Mouse (Mus musculus) forebrain, embryonic 11.5 days (tissue): Measurements from ENCODE around the gene Hipk2. TPM values are rescaled to one million over a fixed set of nuclear protein-coding genes. Genes with fewer than 3 reads are reported as not detected.
A peak's percentile ranks its signal among the peaks of the same experiment; 100 is the strongest.

Experiments used
- ATAC-seq: fragments of 200-750 bp; cut with Nextera tagmentation; replicated peaks from 2 replicates; pipeline ENCODE4 v1.8.0; 2017; ENCODE audit warnings: moderate TSS enrichment; ENCODE audit not compliant: low FRiP score
- DNase-seq: peaks from one replicate; pipeline ENCODE4 v3.0.0-alpha.2; 2017; ENCODE audit warnings: low spot score
- H3K27ac ChIP-seq: fragments of 300-500 bp; sonication (generic); 2 replicates; pipeline ENCODE4 v1.5.1; 2014; ENCODE audit warnings: low read depth, low read length
- H3K27me3 ChIP-seq: fragments of 300-500 bp; sonication (generic); 2 replicates; pipeline ENCODE4 v1.6.1; 2014; ENCODE audit warnings: mild to moderate bottlenecking, low read length, mixed read lengths; ENCODE audit not compliant: control insufficient read depth, insufficient read depth
- H3K36me3 ChIP-seq: fragments of 300-500 bp; sonication (generic); 2 replicates; pipeline ENCODE4 v1.6.1; 2014; ENCODE audit warnings: mild to moderate bottlenecking, low read length, moderate library complexity, mixed read lengths; ENCODE audit not compliant: control insufficient read depth, insufficient read depth
- H3K4me1 ChIP-seq: fragments of 300-500 bp; sonication (generic); replicated peaks from 2 replicates; pipeline ENCODE4 v1.6.1; 2014; ENCODE audit warnings: low read length, mixed read lengths; ENCODE audit not compliant: control insufficient read depth, insufficient read depth
- H3K4me2 ChIP-seq: fragments of 300-500 bp; sonication (generic); 2 replicates; pipeline ENCODE4 v1.6.1; 2014; ENCODE audit warnings: low read depth, mild to moderate bottlenecking, low read length, moderate library complexity, mixed read lengths; ENCODE audit not compliant: severe bottlenecking
- H3K4me3 ChIP-seq: fragments of 300-500 bp; sonication (generic); 2 replicates; pipeline ENCODE4 v1.5.1; 2014; ENCODE audit warnings: low read depth, low read length
- H3K9ac ChIP-seq: fragments of 300-500 bp; sonication (generic); 2 replicates; pipeline ENCODE4 v1.6.1; 2014; ENCODE audit warnings: low read length
- H3K9me3 ChIP-seq: fragments of 300-500 bp; sonication (generic); 2 replicates; pipeline ENCODE4 v1.6.1; 2016; ENCODE audit warnings: low read length, mixed read lengths; ENCODE audit not compliant: control insufficient read depth
- WGBS: fragments of 180-500 bp; shearing (Covaris S2); extraction: QIAGEN DNeasy Blood & Tissue Kit; methylation state at CpG from one replicate; pipeline ENCODE4 v1.1.7; 2014; 5-methylcytosine and 5-hydroxymethylcytosine counted together
- polyA plus RNA-seq: library from polyadenylated mRNA; unstranded; fragments of >200 nt; fragmentation: Nextera tagmentation; extraction: Ambion mirVana; gene quantifications from 2 replicates; pipeline ENCODE4 v1.2.1, GENCODE M21; 2014

Gene Hipk2
- polyA plus RNA-seq, 1 experiment from 2014 or later = 31.0 TPM

DNA sequence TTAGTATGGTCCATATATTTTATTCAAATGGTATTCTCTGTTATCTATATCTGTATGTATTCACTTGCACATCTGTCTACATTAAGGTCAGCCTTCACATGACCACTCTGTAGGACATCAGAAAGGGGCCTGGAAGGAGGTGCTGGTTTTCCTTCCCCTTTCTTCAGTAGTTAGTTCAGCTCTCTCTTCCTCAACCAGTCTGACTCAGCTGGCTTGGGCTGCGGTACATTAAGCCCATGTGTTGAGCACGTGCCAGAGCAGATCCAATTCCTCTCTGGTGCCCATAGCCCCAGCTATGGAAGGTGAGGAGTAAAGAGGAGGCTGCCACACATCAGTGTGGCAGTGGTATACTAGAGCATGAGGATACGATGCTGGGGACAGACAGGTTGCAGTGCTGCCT, 165.5 kb downstream of the Hipk2 start:
- no peak overlapping the region for H3K9ac ChIP-seq
- no peaks in the 10 kb centered on the region for H3K27me3 ChIP-seq
- no peaks in the 10 kb centered on the region for H3K4me1 ChIP-seq
- DNase-seq (no peak), ATAC-seq (no peak)
- no peaks in the 10 kb centered on the region for H3K9me3 ChIP-seq
- H3K4me3 ChIP-seq = no peak overlapping the region
- H3K36me3 ChIP-seq = peaks cover 11% of the 10 kb centered on the region; the same call in 1 of the 2 replicates
- H3K27ac ChIP-seq = no peak overlapping the region
- WGBS = 92% methylated on average over 3 of the region's 3 CpGs
- H3K4me2 ChIP-seq = no peak overlapping the region

DNA sequence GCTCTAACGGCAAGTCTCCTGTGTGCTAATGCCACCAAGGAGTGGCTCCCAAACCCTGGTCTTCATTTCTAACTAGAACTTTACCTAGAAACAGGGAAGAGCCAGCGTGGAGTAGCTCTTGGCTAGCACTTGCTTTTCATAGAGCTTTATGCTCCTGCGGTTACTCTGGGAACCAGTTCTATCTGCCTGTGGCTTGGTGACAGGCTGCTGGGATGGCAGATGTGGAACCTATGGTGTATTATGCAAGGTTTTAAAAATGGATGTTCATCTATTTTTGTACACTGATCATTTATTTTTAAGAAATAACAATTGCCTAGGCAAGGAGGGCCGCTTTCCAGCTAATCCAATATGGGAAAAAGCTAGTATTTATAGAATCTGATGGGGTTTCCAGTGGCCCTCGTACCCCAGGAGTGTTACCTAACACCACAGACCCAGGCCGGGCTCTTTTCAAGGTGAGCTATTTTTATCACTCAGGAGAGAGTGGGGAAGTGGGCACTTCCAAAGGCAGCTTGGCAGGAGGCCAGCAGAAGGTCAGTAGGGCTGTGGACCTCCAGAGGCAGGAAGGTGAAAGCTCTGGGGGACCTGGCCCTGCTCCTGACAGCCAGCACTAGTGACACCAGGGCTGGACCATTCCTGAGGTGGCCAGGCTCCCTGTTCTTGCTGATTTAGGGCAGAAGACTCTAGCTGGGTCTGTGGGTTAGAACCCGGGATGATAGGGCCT, 171.5 kb downstream of the Hipk2 start:
- no peak for ATAC-seq

DNA sequence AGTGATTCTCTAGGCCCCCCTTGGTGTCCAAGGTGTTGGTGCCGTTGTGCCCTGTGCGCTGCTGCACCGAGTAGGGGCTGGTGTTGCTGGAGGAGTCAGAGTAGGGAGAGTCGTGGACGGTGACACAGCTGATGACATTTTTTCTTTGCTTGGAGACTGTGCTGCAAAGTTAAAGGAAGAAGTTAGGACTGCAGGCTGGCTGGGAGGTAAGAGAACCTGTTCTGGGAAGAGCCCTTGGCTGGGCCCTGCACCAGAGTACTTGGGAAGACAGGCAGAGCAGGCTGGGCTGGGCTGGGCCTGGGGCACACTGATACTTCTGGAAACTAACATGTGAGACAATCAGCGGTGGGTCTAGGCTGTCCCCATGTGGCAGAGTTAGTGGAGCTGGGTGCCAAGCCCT, 172.4 kb downstream of the Hipk2 start:
- 89% methylated on average over 6 of the region's 6 CpGs for WGBS
- Histone ChIP-seq H3K27me3 (no peaks in the 10 kb centered on the region), H3K4me3 (no peak overlapping the region), H3K9me3 (no peaks in the 10 kb centered on the region), H3K4me2 (no peak overlapping the region), H3K27ac (no peak overlapping the region), H3K9ac (no peak overlapping the region), H3K36me3 (peaks cover 6% of the 10 kb centered on the region; the same call in 1 of the 2 replicates), H3K4me1 (no peaks in the 10 kb centered on the region)
- no peak for ATAC-seq
- DNase-seq = peak; percentile 47

More for the DNA sequence above, 171.5 kb downstream of the Hipk2 start:
- no peak overlapping the region for H3K27ac ChIP-seq
- DNase-seq = peak; percentile 49
- H3K9ac ChIP-seq = no peak overlapping the region
- no peaks in the 10 kb centered on the region for H3K27me3 ChIP-seq
- no peaks in the 10 kb centered on the region; the same call in 1 of the 2 replicates for H3K36me3 ChIP-seq
- no peak overlapping the region for H3K4me2 ChIP-seq
- WGBS = 89% methylated on average over 7 of the region's 7 CpGs
- no peaks in the 10 kb centered on the region for H3K4me1 ChIP-seq
- no peak overlapping the region for H3K4me3 ChIP-seq
- no peaks in the 10 kb centered on the region for H3K9me3 ChIP-seq

- ATAC-seq (no peak), DNase-seq (peak; percentile 52)
- Histone ChIP-seq H3K4me1 (no peaks in the 10 kb centered on the region), H3K27me3 (no peaks in the 10 kb centered on the region), H3K9ac (no peak overlapping the region), H3K27ac (no peak overlapping the region), H3K36me3 (peaks cover 6% of the 10 kb centered on the region; the same call in 1 of the 2 replicates), H3K4me3 (no peak overlapping the region), H3K4me2 (no peak overlapping the region), H3K9me3 (no peaks in the 10 kb centered on the region)
- 78% methylated on average over 6 of the region's 6 CpGs for WGBS
Measured at GRCm38 (mm10) chr6:38702810-38703399, 173.1 kb downstream of the Hipk2 start.

- Histone ChIP-seq H3K9me3 (no peaks in the 10 kb centered on the region), H3K27me3 (no peaks in the 10 kb centered on the region), H3K4me2 (no peak overlapping the region), H3K4me1 (no peaks in the 10 kb centered on the region), H3K36me3 (peaks cover 7% of the 10 kb centered on the region; the same call in 1 of the 2 replicates), H3K27ac (no peak overlapping the region), H3K4me3 (no peak overlapping the region), H3K9ac (no peak overlapping the region)
- DNase-seq (peak; percentile 35), ATAC-seq (no peak)
- 62% methylated on average over 2 of the region's 2 CpGs for WGBS
Measured at GRCm38 (mm10) chr6:38701421-38701820, 174.5 kb downstream of the Hipk2 start.

- DNase-seq = no peak
- WGBS = 94% methylated on average over 18 of the region's 18 CpGs
Measured at GRCm38 (mm10) chr6:38698233-38698889, 177.6 kb downstream of the Hipk2 start.

DNA sequence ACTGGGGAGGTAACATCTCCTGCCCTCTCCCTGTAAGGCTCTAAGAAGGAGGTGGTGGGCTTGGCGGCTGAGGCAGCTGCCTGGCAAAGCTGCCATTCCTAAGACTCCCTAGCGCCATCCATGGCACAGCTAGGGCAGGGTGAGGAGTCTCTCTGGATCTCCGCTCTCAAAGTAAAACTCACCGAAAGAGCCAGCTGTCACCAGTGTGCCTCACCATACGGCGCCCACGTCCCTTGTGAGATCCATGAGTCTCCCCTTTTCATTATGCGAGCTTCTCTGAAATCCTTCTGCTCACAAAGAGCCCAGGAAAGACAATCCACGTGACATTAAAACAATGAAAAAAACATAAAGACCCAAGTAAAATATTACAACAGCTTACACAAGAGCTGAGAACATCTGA, 179.4 kb downstream of the Hipk2 start:
- H3K9me3 ChIP-seq = no peaks in the 10 kb centered on the region
- H3K4me3 ChIP-seq = no peak overlapping the region
- WGBS = 90% methylated on average over 9 of the region's 9 CpGs
- H3K9ac ChIP-seq = no peak overlapping the region
- DNase-seq (no peak), ATAC-seq (no peak)
- H3K27ac ChIP-seq = no peak overlapping the region
- no peak overlapping the region for H3K4me2 ChIP-seq
- H3K27me3 ChIP-seq = no peaks in the 10 kb centered on the region
- no peaks in the 10 kb centered on the region for H3K4me1 ChIP-seq
- H3K36me3 ChIP-seq = peaks cover 14% of the 10 kb centered on the region; the same call in 1 of the 2 replicates

More at GRCm38 (mm10) chr6:38698233-38698889, 177.6 kb downstream of the Hipk2 start:
- ATAC-seq = no peak
- peaks cover 12% of the 10 kb centered on the region; the same call in 1 of the 2 replicates for H3K36me3 ChIP-seq
- H3K4me3 ChIP-seq = no peak overlapping the region
- H3K4me2 ChIP-seq = no peak overlapping the region
- H3K9me3 ChIP-seq = no peaks in the 10 kb centered on the region
- H3K27me3 ChIP-seq = no peaks in the 10 kb centered on the region
- H3K27ac ChIP-seq = no peak overlapping the region
- H3K4me1 ChIP-seq = no peaks in the 10 kb centered on the region
- no peak overlapping the region for H3K9ac ChIP-seq

DNA sequence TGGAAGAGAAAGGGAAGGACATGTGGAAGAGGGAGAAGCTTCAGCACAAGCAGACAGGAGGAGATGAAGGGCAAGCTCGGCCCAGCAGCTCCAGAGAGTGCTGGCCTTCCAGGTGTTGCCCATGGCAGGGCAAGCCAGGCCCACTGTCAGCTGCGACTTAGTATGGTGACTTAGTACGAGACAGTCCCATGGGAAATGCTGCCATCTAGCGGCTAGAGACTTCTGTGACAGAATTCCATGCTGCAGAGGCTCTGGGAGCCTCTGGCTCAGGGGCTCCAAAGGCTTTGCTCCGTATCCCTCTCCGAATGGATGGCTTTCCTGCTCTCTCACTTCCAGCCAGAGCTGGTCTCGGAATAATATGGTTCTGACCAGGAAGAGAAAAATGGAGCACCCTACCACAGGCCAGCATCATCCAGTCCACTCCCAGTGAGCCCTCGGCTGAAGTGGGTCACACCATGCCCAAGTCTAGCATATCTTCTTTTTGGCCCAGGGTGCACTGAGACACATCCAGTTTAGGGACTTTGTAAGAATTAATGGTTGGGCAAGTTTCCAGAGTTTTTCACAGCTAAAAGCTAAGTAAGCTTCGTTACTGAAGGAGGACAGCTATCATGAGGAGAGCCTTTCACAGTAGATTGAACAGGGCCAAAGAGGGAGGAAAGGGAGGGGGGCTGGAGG, 180.4 kb downstream of the Hipk2 start:
- no peaks in the 10 kb centered on the region for H3K4me1 ChIP-seq
- H3K36me3 ChIP-seq = peaks cover 14% of the 10 kb centered on the region; the same call in 1 of the 2 replicates
- H3K9me3 ChIP-seq = no peaks in the 10 kb centered on the region
- H3K27me3 ChIP-seq = no peaks in the 10 kb centered on the region
- no peak overlapping the region for H3K9ac ChIP-seq
- H3K4me3 ChIP-seq = no peak overlapping the region
- DNase-seq = peak; percentile 89
- H3K27ac ChIP-seq = no peak overlapping the region
- ATAC-seq = peak; percentile 77
- whole genome bisulfite sequencing = 31% methylated on average over 9 of the region's 9 CpGs
- no peak overlapping the region for H3K4me2 ChIP-seq
